Mouse (Mus musculus): ENCODE results near the gene Eif4g3. TPM values are rescaled to one million over a fixed set of nuclear protein-coding genes. Genes with fewer than 3 reads are reported as not detected.
"Not testable (repeated sequence)": the region's sequence is repeated elsewhere in the genome, so short reads cannot be mapped to it uniquely, and the experiment has no call there.

Eif4g3 gene
- polyA plus RNA-seq, 1 experiment from 2014 or later = 49.5 TPM

- Histone ChIP-seq H3K27ac (replicated peaks) (no peak overlapping the region), H3K9ac (replicated peaks) (no peak overlapping the region), H3K4me1 (0 out of 2 replicates have a peak, but pooled peaks cover 4% of the 10 kb centered on the region), H3K4me2 (no peak overlapping the region), H3K27me3 (replicated peaks) (no peaks in the 10 kb centered on the region), H3K36me3 (peaks cover 43% of the 10 kb centered on the region), H3K4me3 (replicated peaks) (no peak overlapping the region), H3K9me3 (replicated peaks) (no peaks in the 10 kb centered on the region)
- 63% methylated on average over 7 of the region's 9 CpGs for WGBS
- peak; percentile 27; the same call in 1 of the 2 replicates for ATAC-seq (ENCODE audit: low FRiP score)
Observed at GRCm38 (mm10) chr4:137963881-137964584, 28.8 kb upstream of the Eif4g3 start.

GRCm38 (mm10) chr4:137964585-137964930 lies 28.3 kb upstream of the Eif4g3 start:
- no peaks in the 10 kb centered on the region for H3K27me3 ChIP-seq (replicated peaks)
- H3K27ac ChIP-seq (replicated peaks) = no peak overlapping the region
- H3K4me1 ChIP-seq = 0 out of 2 replicates have a peak, but pooled peaks cover 4% of the 10 kb centered on the region
- peaks cover 37% of the 10 kb centered on the region for H3K36me3 ChIP-seq
- 96% methylated on average over 11 of the region's 11 CpGs for WGBS
- H3K4me2 ChIP-seq = no peak overlapping the region
- no peak overlapping the region for H3K4me3 ChIP-seq (replicated peaks)
- H3K9ac ChIP-seq (replicated peaks) = no peak overlapping the region
- no peaks in the 10 kb centered on the region for H3K9me3 ChIP-seq (replicated peaks)
- ATAC-seq (ENCODE audit: low FRiP score) = no peak

GRCm38 (mm10) chr4:137968203-137968602 lies 24.6 kb upstream of the Eif4g3 start:
- WGBS = 8% methylated on average over 9 of the region's 9 CpGs
- Histone ChIP-seq H3K4me3 (replicated peaks) (no peak overlapping the region), H3K4me1 (0 out of 2 replicates have a peak, but pooled peaks cover 4% of the 10 kb centered on the region), H3K9ac (replicated peaks) (no peak overlapping the region), H3K27me3 (replicated peaks) (no peaks in the 10 kb centered on the region), H3K27ac (replicated peaks) (no peak overlapping the region), H3K9me3 (replicated peaks) (no peaks in the 10 kb centered on the region), H3K4me2 (no peak overlapping the region), H3K36me3 (peaks cover 7% of the 10 kb centered on the region; the same call in 1 of the 2 replicates)
- no peak for ATAC-seq (ENCODE audit: low FRiP score)

- not testable (repeated sequence) for H3K4me2 ChIP-seq; H3K27me3 ChIP-seq (replicated peaks)
- no CpG with 5 or more reads among the region's 11 CpGs for WGBS
Observed at GRCm38 (mm10) chr4:137970623-137971199, 22.1 kb upstream of the Eif4g3 start.

GRCm38 (mm10) chr4:137974856-137975432 lies 17.9 kb upstream of the Eif4g3 start:
- H3K36me3 ChIP-seq; H3K4me2 ChIP-seq; H3K9ac ChIP-seq (replicated peaks); H3K27ac ChIP-seq (replicated peaks); H3K4me1 ChIP-seq; H3K27me3 ChIP-seq (replicated peaks); H3K9me3 ChIP-seq (replicated peaks); H3K4me3 ChIP-seq (replicated peaks): not testable (repeated sequence)
- WGBS = no CpG with 5 or more reads among the region's 11 CpGs
- peak; percentile 10; the same call in 1 of the 2 replicates for ATAC-seq (ENCODE audit: low FRiP score)

More at GRCm38 (mm10) chr4:137970623-137971199, 22.1 kb upstream of the Eif4g3 start:
- not testable (repeated sequence) for H3K9me3 ChIP-seq (replicated peaks); H3K4me1 ChIP-seq; H3K36me3 ChIP-seq; H3K27ac ChIP-seq (replicated peaks); H3K4me3 ChIP-seq (replicated peaks); H3K9ac ChIP-seq (replicated peaks)
- peak; percentile 19; the same call in 1 of the 2 replicates for ATAC-seq (ENCODE audit: low FRiP score)

GRCm38 (mm10) chr4:137979066-137979644 lies 13.7 kb upstream of the Eif4g3 start:
- H3K9ac ChIP-seq (replicated peaks); H3K27me3 ChIP-seq (replicated peaks); H3K4me2 ChIP-seq; H3K36me3 ChIP-seq; ATAC-seq (ENCODE audit: low FRiP score); H3K9me3 ChIP-seq (replicated peaks); H3K27ac ChIP-seq (replicated peaks); H3K4me1 ChIP-seq; H3K4me3 ChIP-seq (replicated peaks): not testable (repeated sequence)
- no CpG with 5 or more reads among the region's 11 CpGs for WGBS

GRCm38 (mm10) chr4:137982869-137983268 lies 10.0 kb upstream of the Eif4g3 start:
- no peak overlapping the region for H3K9ac ChIP-seq (replicated peaks)
- H3K27ac ChIP-seq (replicated peaks) = no peak overlapping the region
- no peaks in the 10 kb centered on the region for H3K4me1 ChIP-seq
- ATAC-seq (ENCODE audit: low FRiP score) = no peak
- no peak overlapping the region for H3K4me3 ChIP-seq (replicated peaks)
- no peaks in the 10 kb centered on the region for H3K27me3 ChIP-seq (replicated peaks)
- H3K36me3 ChIP-seq = no peaks in the 10 kb centered on the region
- H3K4me2 ChIP-seq = no peak overlapping the region
- WGBS = 84% methylated on average over 1 of the region's 1 CpGs
- H3K9me3 ChIP-seq (replicated peaks) = no peaks in the 10 kb centered on the region

GRCm38 (mm10) chr4:137984212-137984611 lies 8.6 kb upstream of the Eif4g3 start:
- Histone ChIP-seq H3K36me3 (no peaks in the 10 kb centered on the region), H3K9me3 (replicated peaks) (no peaks in the 10 kb centered on the region), H3K9ac (replicated peaks) (no peak overlapping the region), H3K27ac (replicated peaks) (no peak overlapping the region), H3K4me1 (no peaks in the 10 kb centered on the region), H3K27me3 (replicated peaks) (no peaks in the 10 kb centered on the region), H3K4me3 (replicated peaks) (no peak overlapping the region), H3K4me2 (no peak overlapping the region)
- no peak for ATAC-seq (ENCODE audit: low FRiP score)
- 38% methylated on average over 10 of the region's 10 CpGs for WGBS

- H3K9ac ChIP-seq (replicated peaks) = no peak overlapping the region
- H3K27me3 ChIP-seq (replicated peaks) = no peaks in the 10 kb centered on the region
- 85% methylated on average over 5 of the region's 5 CpGs for WGBS
- ATAC-seq (ENCODE audit: low FRiP score) = no peak
- no peak overlapping the region for H3K27ac ChIP-seq (replicated peaks)
- no peaks in the 10 kb centered on the region for H3K9me3 ChIP-seq (replicated peaks)
- no peak overlapping the region for H3K4me2 ChIP-seq
- H3K4me3 ChIP-seq (replicated peaks) = no peak overlapping the region
- no peaks in the 10 kb centered on the region for H3K36me3 ChIP-seq
- H3K4me1 ChIP-seq = no peaks in the 10 kb centered on the region
Observed at GRCm38 (mm10) chr4:137984746-137985145, 8.1 kb upstream of the Eif4g3 start.

- no peak for ATAC-seq (ENCODE audit: low FRiP score)
- Histone ChIP-seq H3K27me3 (replicated peaks) (no peaks in the 10 kb centered on the region), H3K4me1 (peaks cover 6% of the 10 kb centered on the region), H3K27ac (replicated peaks) (no peak overlapping the region), H3K36me3 (no peaks in the 10 kb centered on the region), H3K9ac (replicated peaks) (no peak overlapping the region), H3K9me3 (replicated peaks) (no peaks in the 10 kb centered on the region), H3K4me2 (no peak overlapping the region), H3K4me3 (replicated peaks) (no peak overlapping the region)
- 63% methylated on average over 5 of the region's 5 CpGs for WGBS
Observed at GRCm38 (mm10) chr4:137989426-137989825, 3.4 kb upstream of the Eif4g3 start.

GRCm38 (mm10) chr4:137990433-137990832 lies 2.4 kb upstream of the Eif4g3 start:
- no peak for ATAC-seq (ENCODE audit: low FRiP score)
- WGBS = 87% methylated on average over 4 of the region's 4 CpGs

GRCm38 (mm10) chr4:137991240-137991639 lies 1.6 kb upstream of the Eif4g3 start:
- Histone ChIP-seq H3K9ac (replicated peaks) (no peak overlapping the region), H3K9me3 (replicated peaks) (no peaks in the 10 kb centered on the region), H3K4me3 (replicated peaks) (no peak overlapping the region), H3K36me3 (no peaks in the 10 kb centered on the region), H3K27me3 (replicated peaks) (no peaks in the 10 kb centered on the region), H3K4me1 (peaks cover 23% of the 10 kb centered on the region), H3K27ac (replicated peaks) (no peak overlapping the region), H3K4me2 (no peak overlapping the region)
- ATAC-seq (ENCODE audit: low FRiP score) = no peak
- 59% methylated on average over 7 of the region's 7 CpGs for WGBS

More at GRCm38 (mm10) chr4:137990433-137990832, 2.4 kb upstream of the Eif4g3 start:
- H3K36me3 ChIP-seq = no peaks in the 10 kb centered on the region
- H3K27ac ChIP-seq (replicated peaks) = no peak overlapping the region
- H3K27me3 ChIP-seq (replicated peaks) = no peaks in the 10 kb centered on the region
- H3K9ac ChIP-seq (replicated peaks) = no peak overlapping the region
- H3K4me2 ChIP-seq = no peak overlapping the region
- H3K9me3 ChIP-seq (replicated peaks) = no peaks in the 10 kb centered on the region
- H3K4me1 ChIP-seq = peaks cover 15% of the 10 kb centered on the region
- H3K4me3 ChIP-seq (replicated peaks) = no peak overlapping the region
